Mouse (Mus musculus) olfactory bulb, adult 2 months (tissue): Measurements from ENCODE around the gene Taok1.

ENCODE experiments used
- CTCF ChIP-seq: fragments of 200-500 bp; IDR thresholded peaks from 2 replicates; pipeline ENCODE4 v1.5.1; 2012; ENCODE audit warnings: low read depth, mild to moderate bottlenecking, low read length, moderate library complexity; ENCODE audit not compliant: insufficient read depth
- POLR2A ChIP-seq: fragments of 200-500 bp; IDR thresholded peaks from 2 replicates; pipeline ENCODE4 v1.6.1; 2012; ENCODE audit warnings: mild to moderate bottlenecking, low read depth, low read length, moderate library complexity; ENCODE audit not compliant: insufficient read depth

GRCm38 (mm10) chr11:77515637-77516552 is 91.7 kb downstream of the Taok1 start, which contains the start of gene Trp53i13:
- TF ChIP-seq CTCF (no peak), POLR2A (no peak)
